Comparison of ENCODE assay signal across 12 mouse cellular contexts in the genomic region with DNA sequence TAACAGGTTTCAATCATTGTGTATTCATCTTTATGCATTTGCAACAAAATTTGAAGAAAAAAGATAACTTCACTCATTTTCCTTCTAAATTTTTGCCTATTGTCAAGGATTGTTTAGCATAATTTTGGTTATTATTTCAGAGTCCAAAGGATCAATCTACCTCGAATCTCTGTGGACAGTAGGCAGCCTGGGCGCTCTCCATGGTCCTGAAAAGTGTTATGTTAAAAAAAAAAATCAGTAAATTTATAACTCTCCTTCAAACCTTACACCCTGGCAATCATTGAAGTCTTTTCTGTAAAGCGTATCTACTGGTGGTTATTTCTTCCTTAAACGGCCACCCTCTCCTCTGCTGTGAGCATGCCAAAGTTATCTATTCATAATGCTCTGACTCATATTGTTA. TPM values are rescaled to one million over a fixed set of nuclear protein-coding genes. Genes with fewer than 3 reads are reported as not detected.
DNase-seq lines count a peak whose midpoint lies in the region; ATAC-seq and TF ChIP-seq lines count a peak whose summit lies in the region.
"Had no signal": no experiment of that assay in that cellular context is flagged by ENCODE, and none has a peak within 500 bp of the region (broad histone marks: within the 10 kb centered on the region; RNA-seq: fewer than 3 reads in every experiment).

No protein-coding gene starts in this region.

- no peak overlapping the region for H3K4me3 ChIP-seq in kidney, embryonic 14.5 days (ENCODE audit: low read length)
- no peak overlapping the region for H3K4me3 ChIP-seq in ES-E14 (ENCODE audit: insufficient read depth in 1 of 2, low read depth in 1 of 2, low read length in 2 of 2, poor library complexity in 1 of 2, severe bottlenecking in 1 of 2)
- H3K4me3 ChIP-seq in limb, embryonic 11.5 days (ENCODE audit: low read depth, low read length), result no peak overlapping the region
- no peak overlapping the region for H3K4me3 ChIP-seq in forebrain, embryonic 15.5 days
- H3K4me3 ChIP-seq: limb, embryonic 15.5 days had no signal

- H3K9ac ChIP-seq in kidney, embryonic 14.5 days (ENCODE audit: low read depth, low read length), result no peak overlapping the region
- no peak overlapping the region for H3K9ac ChIP-seq in ES-E14 (ENCODE audit: insufficient read depth, low read depth, low read length, poor library complexity, severe bottlenecking)
- H3K9ac ChIP-seq in limb, embryonic 11.5 days (ENCODE audit: low read length), result no peak overlapping the region
- H3K9ac ChIP-seq in forebrain, embryonic 15.5 days (replicated peaks), result no peak overlapping the region
- H3K9ac ChIP-seq: hindbrain, embryonic 14.5 days; limb, embryonic 15.5 days had no signal

- in situ Hi-C loops in ES-E14 (cut with MboI; ENCODE audit: low sequenced_read_pairs in 2 of 2, unreplicated experiment in 2 of 2), result no loop called here

- ATAC-seq in kidney, embryonic 14.5 days (ENCODE audit: low FRiP score, low TSS enrichment), result no peak
- ATAC-seq in limb, embryonic 11.5 days (ENCODE audit: insufficient number of reproducible peaks, low FRiP score, low TSS enrichment, low read depth), result no peak
- ATAC-seq in forebrain, embryonic 15.5 days (replicated peaks), result no peak
- ATAC-seq: Patski had no signal

- 42% methylated on average over 4 of the region's 4 CpGs for WGBS in kidney, embryonic 14.5 days
- 54% methylated on average over 4 of the region's 4 CpGs for WGBS in limb, embryonic 11.5 days
- WGBS in forebrain, embryonic 15.5 days, result 68% methylated on average over 4 of the region's 4 CpGs

- peak; percentile 3 for DNase-seq in kidney, adult 18-20 months
- peak; percentile 22 for DNase-seq in ES-E14 (ENCODE audit: low read depth, low spot score)
- DNase-seq in c-Kit-positive CD71-negative TER-119-negative erythroid progenitor cells, embryonic 14.5 days (ENCODE audit: low read depth), result peak; percentile 17
- DNase-seq in limb, embryonic 11.5 days (ENCODE audit: low spot score), result peak; percentile 74
- no peak for DNase-seq in right cerebral cortex, adult 18-20 months
- DNase-seq in gastrocnemius, postnatal 36 days, result no peak
- DNase-seq: cerebellum, postnatal 10 days had no signal

- H3K27ac ChIP-seq in kidney, embryonic 14.5 days (ENCODE audit: low read depth, low read length), result no peak overlapping the region
- H3K27ac ChIP-seq in ES-E14 (ENCODE audit: insufficient read depth, low read depth, low read length, poor library complexity, severe bottlenecking), result no peak overlapping the region
- H3K27ac ChIP-seq in limb, embryonic 11.5 days (replicated peaks; ENCODE audit: low read depth, low read length), result no peak overlapping the region
- no peak overlapping the region for H3K27ac ChIP-seq in forebrain, embryonic 15.5 days (replicated peaks)
- H3K27ac ChIP-seq: hindbrain, embryonic 14.5 days; limb, embryonic 15.5 days had no signal

- no peaks in the 10 kb centered on the region for H3K27me3 ChIP-seq in kidney, embryonic 14.5 days (ENCODE audit: control insufficient read depth, insufficient read depth, low read length)
- H3K27me3 ChIP-seq in limb, embryonic 11.5 days (ENCODE audit: control insufficient read depth, insufficient read depth, low read length), result no peaks in the 10 kb centered on the region
- H3K27me3 ChIP-seq in forebrain, embryonic 15.5 days, result no peaks in the 10 kb centered on the region
- H3K27me3 ChIP-seq: limb, embryonic 15.5 days had no signal

- H3K4me2 ChIP-seq in kidney, embryonic 14.5 days (replicated peaks; ENCODE audit: low read depth, low read length), result no peak overlapping the region
- no peak overlapping the region for H3K4me2 ChIP-seq in limb, embryonic 11.5 days (ENCODE audit: low read depth, severe bottlenecking)
- no peak overlapping the region for H3K4me2 ChIP-seq in forebrain, embryonic 15.5 days (replicated peaks)
- H3K4me2 ChIP-seq: hindbrain, embryonic 14.5 days; limb, embryonic 15.5 days had no signal

- no peaks in the 10 kb centered on the region for H3K4me1 ChIP-seq in kidney, embryonic 14.5 days (ENCODE audit: control insufficient read depth, insufficient read depth, low read length)
- no peaks in the 10 kb centered on the region for H3K4me1 ChIP-seq in ES-E14 (ENCODE audit: control insufficient read depth in 2 of 2, insufficient read depth in 2 of 2, low read length in 2 of 2, poor library complexity in 1 of 2)
- no peaks in the 10 kb centered on the region for H3K4me1 ChIP-seq in limb, embryonic 11.5 days (ENCODE audit: control insufficient read depth, insufficient read depth, low read length)
- H3K4me1 ChIP-seq in forebrain, embryonic 15.5 days, result peaks cover 40% of the 10 kb centered on the region
- H3K4me1 ChIP-seq: limb, embryonic 15.5 days had no signal

- no peaks in the 10 kb centered on the region for H3K36me3 ChIP-seq in kidney, embryonic 14.5 days (ENCODE audit: control insufficient read depth, insufficient read depth, low read length)
- no peaks in the 10 kb centered on the region for H3K36me3 ChIP-seq in ES-E14 (ENCODE audit: control insufficient read depth, insufficient read depth, low read length, poor library complexity, severe bottlenecking)
- H3K36me3 ChIP-seq in limb, embryonic 11.5 days (ENCODE audit: control insufficient read depth, insufficient read depth, low read length), result no peaks in the 10 kb centered on the region
- no peaks in the 10 kb centered on the region for H3K36me3 ChIP-seq in forebrain, embryonic 15.5 days
- H3K36me3 ChIP-seq: limb, embryonic 15.5 days had no signal

- H3K9me3 ChIP-seq in kidney, embryonic 14.5 days (ENCODE audit: control insufficient read depth, low read length), result no peaks in the 10 kb centered on the region
- no peaks in the 10 kb centered on the region for H3K9me3 ChIP-seq in ES-E14 (ENCODE audit: control insufficient read depth, insufficient read depth, low read depth, low read length)
- no peaks in the 10 kb centered on the region for H3K9me3 ChIP-seq in limb, embryonic 11.5 days (ENCODE audit: control insufficient read depth, low read length)
- no peaks in the 10 kb centered on the region for H3K9me3 ChIP-seq in forebrain, embryonic 15.5 days
- H3K9me3 ChIP-seq: limb, embryonic 15.5 days had no signal

- intact Hi-C loops in gastrocnemius, postnatal 36 days (cut with DNase I), result no loop called here

TF ChIP-seq in ES-E14, 5 proteins besides CTCF, POLR2A, EP300 and RAD21:
- no peak for TF ChIP-seq ZC3H11A (IDR thresholded peaks at IDR 0.05; ENCODE audit: borderline replicate concordance, low read depth, low read length)
- TF ChIP-seq CHD2 (IDR thresholded peaks at IDR 0.05; ENCODE audit: low read depth, low read length), result no peak
- peak; percentile 70; the same call in 1 of the 2 replicates for TF ChIP-seq ZNF384 (IDR thresholded peaks at IDR 0.05; ENCODE audit: low read depth, low read length)
- no peak for TF ChIP-seq MAFK (IDR thresholded peaks at IDR 0.05; ENCODE audit: insufficient read depth, low read depth, low read length)
- no peak for TF ChIP-seq HCFC1 (IDR thresholded peaks at IDR 0.05; ENCODE audit: borderline replicate concordance, insufficient read depth, low read length)

RNA-seq across cellular contexts. Expression of a gene that starts 26.2 kb away (rescaled TPM):
- 0.15 TPM in 1 of 2 replicates, not detected in the other for polyA plus RNA-seq in kidney, embryonic 14.5 days (2014; fragmentation: Nextera tagmentation; extraction: Ambion mirVana)
- total RNA-seq in ES-E14 (2012; rRNA removed), result 0.04 and 0.32 TPM in 2 replicates
- 0.13 and 0.27 TPM in 2 replicates for polyA plus RNA-seq in limb, embryonic 11.5 days (2014; fragmentation: Nextera tagmentation; extraction: Ambion mirVana)
- 1 to 10 TPM; 2.2 to 2.3 TPM for total RNA-seq in gastrocnemius, postnatal 36 days (2021)
- 23.8 and 28.6 TPM in 2 replicates for polyA plus RNA-seq in forebrain, embryonic 15.5 days (2015; fragmentation: Nextera tagmentation; extraction: Ambion mirVana)
- polyA plus RNA-seq: Patski had no signal

Comparison
In these comparisons a context has a peak if more than half of its experiments do, and no peak if none do; other contexts are left out.
1. DNase-seq: peak in kidney, adult 18-20 months (single experiment), ES-E14 (single experiment), c-Kit-positive CD71-negative TER-119-negative erythroid progenitor cells, embryonic 14.5 days (single experiment) and limb, embryonic 11.5 days (single experiment); none in right cerebral cortex, adult 18-20 months (single experiment) and gastrocnemius, postnatal 36 days (0 of 2).
2. RNA of a gene that starts 26.2 kb away (polyA plus RNA-seq): 23.8 to 28.6 TPM in forebrain, embryonic 15.5 days; 0.13 to 0.27 TPM in limb, embryonic 11.5 days and 0.15 TPM in kidney, embryonic 14.5 days; every median in the first group is over 10 times any median in the second.